Mouse (Mus musculus): Measurements from ENCODE around the gene Rasgrp3. TPM values are rescaled to one million over a fixed set of nuclear protein-coding genes. Genes with fewer than 3 reads are reported as not detected.
"Not testable (repeated sequence)": the region's sequence is repeated elsewhere in the genome, so short reads cannot be mapped to it uniquely, and the experiment has no call there.

Rasgrp3 gene
- total RNA-seq, 2 experiments from 2014 or later = 8.4 to 9.6 TPM

GRCm38 (mm10) chr17:75460621-75461020 is 24.9 kb downstream of the Rasgrp3 start:
- intact Hi-C loops (cut with DNase I) = no loop called here
- DNase-seq = no peak

DNA sequence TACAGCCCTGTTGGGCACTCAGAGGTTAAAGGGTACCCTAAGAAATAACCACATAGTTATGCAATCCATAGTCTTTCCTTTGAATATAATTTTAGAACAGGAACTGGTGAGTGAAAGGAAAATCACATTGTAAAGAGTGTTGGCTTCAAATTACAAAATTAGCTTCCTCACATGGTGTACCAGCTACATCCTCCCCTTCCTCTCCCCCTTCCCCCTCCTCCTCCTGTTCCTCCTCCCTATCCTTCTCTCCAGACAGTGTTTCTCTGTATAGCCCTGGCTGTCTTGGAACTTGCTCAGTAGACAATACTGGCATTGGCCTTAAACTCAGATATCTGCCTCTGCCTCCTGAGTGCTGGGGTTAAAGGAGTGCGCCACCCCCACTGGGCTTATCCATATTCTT is 26.1 kb downstream of the Rasgrp3 start:
- intact Hi-C loops (cut with DNase I) = no loop called here
- DNase-seq = no peak

- intact Hi-C loops (cut with DNase I); DNase-seq: not testable (repeated sequence)
These were observed 27.5 kb downstream of the Rasgrp3 start for GRCm38 (mm10) chr17:75463223-75463622.

DNA sequence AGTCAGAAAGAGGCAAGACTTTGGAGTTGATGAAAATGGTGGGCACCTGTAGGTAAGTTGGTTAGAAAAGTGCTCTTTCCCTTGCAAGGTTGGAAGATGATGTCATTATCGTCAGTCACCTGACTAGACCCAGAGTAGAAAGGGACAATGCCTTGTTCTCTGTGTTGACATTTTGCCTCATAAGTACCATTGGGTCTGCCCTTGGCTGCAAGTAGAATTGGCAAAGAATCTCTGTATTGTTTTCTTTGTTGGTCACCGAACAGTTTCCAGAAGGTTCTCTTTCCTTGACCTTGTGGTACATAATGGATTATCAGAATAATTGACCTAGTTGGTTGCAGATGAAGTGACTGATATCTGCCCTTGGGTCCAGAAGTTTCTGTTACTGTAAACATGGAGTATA is 27.9 kb downstream of the Rasgrp3 start:
- intact Hi-C loops (cut with DNase I) = no loop called here
- no peak for DNase-seq

DNA sequence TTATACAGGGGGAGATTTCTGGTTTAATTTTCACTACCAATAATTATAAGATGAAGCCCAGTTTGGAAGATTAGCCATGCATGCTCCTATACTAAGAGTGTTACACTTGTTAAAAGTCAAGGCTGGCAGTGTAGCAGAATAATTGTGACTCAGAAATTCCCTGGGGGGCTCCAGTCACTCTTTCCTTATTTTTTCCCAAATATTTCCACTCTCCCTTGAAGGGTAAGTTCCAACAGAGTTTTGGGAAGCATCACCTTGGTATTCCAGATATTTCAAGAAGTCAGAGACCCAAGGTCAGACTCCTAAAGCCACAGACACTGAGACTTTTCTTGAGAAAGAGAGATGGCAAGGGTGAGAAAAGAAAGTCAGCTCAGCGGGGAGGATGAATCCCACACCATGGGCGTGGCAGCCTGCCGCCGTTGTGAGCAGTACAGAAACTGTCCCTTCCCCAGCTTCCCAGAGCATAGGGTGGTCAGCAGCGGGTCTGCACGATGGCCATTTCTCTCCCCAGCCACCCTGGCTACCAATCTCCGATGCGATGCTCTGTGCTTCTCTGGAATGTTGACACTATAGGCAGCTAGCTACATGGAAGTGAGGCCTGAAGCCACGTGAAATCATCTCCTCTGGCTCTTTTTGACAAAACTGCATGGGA is 28.8 kb downstream of the Rasgrp3 start:
- intact Hi-C loops (cut with DNase I) = no loop called here
- no peak for DNase-seq

DNA sequence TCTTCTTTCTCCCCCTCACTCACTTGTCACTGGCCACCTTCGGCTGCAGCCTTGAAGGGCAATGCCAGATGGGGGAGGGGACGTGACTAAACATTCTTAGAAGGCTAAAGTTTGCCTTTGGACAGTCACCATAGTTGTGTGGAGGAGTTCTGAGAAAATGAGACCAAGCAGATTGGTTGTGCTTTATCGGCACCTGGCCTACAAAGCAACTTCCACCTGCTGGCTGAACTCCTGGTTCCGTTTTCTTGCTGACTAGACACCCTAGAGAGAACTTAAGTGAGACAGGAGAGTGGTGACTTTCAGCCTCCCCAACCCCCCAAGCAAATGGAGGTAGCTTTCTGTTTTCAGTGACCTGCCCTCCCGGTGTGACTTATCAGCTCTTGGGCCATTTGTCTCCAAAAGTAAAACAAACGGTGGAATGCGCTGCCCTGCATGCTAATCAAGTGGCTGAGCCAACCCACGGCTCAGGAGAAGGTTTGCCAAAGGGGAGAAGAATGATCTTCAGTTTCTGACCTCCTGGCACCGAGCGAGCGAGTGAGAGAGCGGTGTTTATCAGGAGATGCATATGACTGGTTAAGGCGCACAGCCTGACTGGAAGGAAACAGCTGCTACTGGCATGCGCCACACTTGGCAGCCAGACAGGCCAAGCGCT is 29.4 kb downstream of the Rasgrp3 start:
- intact Hi-C loops (cut with DNase I) = no loop called here
- peak; percentile 84 for DNase-seq

DNA sequence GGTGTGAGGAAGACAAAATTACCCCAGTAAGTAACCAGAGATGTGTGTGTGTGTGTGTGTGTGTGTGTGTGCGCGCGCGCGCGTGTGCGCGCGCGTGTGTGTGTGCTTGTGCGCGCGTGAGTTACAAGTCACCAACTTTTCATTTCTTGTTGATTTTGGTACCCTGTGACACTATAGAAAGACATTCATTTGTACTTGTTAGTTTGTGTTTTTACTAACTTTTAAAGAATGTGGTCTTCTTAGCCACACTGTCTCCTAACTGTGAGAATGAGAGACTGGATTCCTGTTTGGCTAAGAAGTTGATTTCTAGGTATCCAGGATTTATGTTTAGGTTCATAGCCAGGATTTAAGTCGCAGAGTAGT is 29.9 kb downstream of the Rasgrp3 start:
- intact Hi-C loops (cut with DNase I) = no loop called here
- no peak for DNase-seq

DNA sequence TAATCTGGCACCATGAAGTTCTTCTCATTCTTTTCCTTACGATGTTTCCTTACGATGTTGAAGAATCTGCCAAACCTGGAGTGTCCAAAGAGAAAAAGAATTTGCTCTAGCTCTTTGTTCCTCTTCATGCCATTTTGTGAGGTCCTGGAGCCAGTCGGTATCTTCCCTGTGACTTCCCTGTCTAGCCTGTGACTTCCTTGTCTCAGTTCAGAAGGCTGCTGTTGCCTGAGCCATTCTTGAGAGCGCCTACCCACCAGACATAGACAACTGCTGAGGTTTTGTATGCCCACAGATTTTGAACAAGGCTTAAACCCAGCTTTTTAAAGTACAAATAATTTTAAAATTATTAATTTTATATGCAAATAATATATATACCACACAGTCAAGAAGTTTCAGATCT is 31.3 kb downstream of the Rasgrp3 start:
- DNase-seq = no peak
- intact Hi-C loops (cut with DNase I) = no loop called here

DNA sequence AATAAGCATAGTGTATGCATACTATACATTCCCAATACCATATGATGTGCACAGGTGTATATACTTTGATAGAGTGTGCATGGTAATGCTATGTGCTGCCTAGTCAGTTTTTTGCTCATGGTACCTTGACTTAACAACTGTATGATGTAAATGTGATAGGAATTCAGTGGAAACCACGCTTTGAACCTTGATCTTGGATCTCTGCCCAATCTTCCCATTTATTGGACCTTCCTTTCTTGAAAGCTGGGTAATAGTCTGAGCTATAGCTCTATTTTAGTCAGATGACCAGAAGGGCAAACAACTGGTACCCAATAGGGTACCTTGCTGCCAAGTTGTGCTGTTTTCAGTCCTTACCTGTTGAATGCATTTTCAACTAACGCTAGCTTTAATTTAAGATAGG is 31.8 kb downstream of the Rasgrp3 start:
- no peak for DNase-seq
- intact Hi-C loops (cut with DNase I) = no loop called here

- DNase-seq = no peak
- intact Hi-C loops (cut with DNase I) = no loop called here
These were observed 32.9 kb downstream of the Rasgrp3 start for GRCm38 (mm10) chr17:75468479-75469114.

- intact Hi-C loops (cut with DNase I) = no loop called here
- no peak for DNase-seq
These were observed 34.6 kb downstream of the Rasgrp3 start for GRCm38 (mm10) chr17:75470325-75470724.

GRCm38 (mm10) chr17:75470885-75471610 is 35.4 kb downstream of the Rasgrp3 start:
- intact Hi-C loops (cut with DNase I) = no loop called here
- no peak for DNase-seq

DNA sequence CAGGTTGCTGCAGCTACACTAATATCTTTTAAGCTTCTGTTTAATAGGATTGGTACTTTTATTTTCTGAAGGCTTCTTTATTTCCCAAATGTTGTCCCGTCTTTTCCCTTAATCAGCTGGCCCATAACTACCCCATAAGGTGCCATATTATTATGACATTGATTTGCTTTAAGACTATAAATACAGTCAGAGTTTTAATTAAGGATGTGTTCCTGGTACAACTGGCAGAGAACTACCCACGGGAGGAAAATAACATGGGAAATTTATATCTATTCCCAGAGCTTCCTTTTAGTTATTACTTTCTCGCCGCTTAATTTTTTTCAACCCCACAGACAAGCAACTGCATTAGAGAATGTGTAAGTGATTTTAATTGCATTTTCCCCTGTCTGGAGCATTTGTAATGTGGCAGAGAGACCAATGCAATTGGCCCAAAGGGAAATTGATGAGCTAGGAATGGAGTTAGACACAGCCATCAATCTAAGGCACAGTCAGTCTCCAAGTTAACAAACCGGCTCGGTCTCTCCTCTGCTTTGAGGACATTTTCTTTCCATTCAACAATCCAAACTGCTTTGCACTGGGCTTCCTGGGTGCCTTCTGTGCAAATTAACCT is 36.1 kb downstream of the Rasgrp3 start:
- intact Hi-C loops (cut with DNase I) = no loop called here
- no peak for DNase-seq

GRCm38 (mm10) chr17:75472379-75472778 is 36.7 kb downstream of the Rasgrp3 start:
- DNase-seq = no peak
- intact Hi-C loops (cut with DNase I) = no loop called here

- intact Hi-C loops (cut with DNase I) = no loop called here
These were observed 40.3 kb downstream of the Rasgrp3 start for GRCm38 (mm10) chr17:75475985-75476384.

GRCm38 (mm10) chr17:75476736-75477416 is 41.2 kb downstream of the Rasgrp3 start:
- intact Hi-C loops (cut with DNase I) = no loop called here
- DNase-seq = no peak

More at GRCm38 (mm10) chr17:75475985-75476384, 40.3 kb downstream of the Rasgrp3 start:
- DNase-seq = no peak

DNA sequence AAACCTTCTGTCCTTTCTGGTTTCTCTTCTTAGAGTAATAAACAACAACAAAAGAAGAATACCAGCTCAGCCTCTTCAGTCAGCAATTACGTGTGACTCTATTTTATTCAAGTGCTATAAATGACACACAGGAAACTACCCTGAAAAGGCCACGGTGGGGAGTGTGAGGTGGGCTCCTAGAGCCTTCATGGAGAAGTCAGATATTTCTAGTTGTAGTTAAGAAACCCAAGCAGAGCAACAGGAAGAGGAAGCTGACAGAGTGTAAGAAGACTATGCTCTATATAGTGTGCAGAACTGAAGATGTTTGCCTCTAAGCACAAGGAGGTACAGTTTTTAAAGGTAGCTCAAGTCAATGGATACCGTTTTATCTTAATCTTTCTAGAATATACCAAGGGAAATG is 42.0 kb downstream of the Rasgrp3 start:
- intact Hi-C loops (cut with DNase I) = no loop called here
- DNase-seq = no peak

DNA sequence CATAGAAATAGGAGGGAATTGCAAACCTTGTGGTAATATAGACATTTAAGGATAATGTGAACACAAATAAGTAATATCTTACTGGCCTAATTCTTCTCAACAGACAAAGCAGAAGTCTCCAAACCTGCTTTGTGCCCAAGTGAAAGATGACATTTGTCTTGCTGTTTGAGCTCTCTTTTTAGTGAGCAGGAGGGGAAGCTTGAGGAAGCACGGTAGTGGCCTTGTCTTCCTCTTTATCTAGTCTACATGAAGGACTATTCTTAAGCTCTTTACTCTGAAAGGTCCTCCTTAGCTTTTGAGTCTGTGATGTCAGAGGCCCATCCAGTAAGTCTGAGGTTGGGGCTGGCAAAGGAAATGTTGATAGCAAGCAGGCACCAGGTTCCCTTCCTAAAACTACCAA is 43.1 kb downstream of the Rasgrp3 start:
- no peak for DNase-seq
- intact Hi-C loops (cut with DNase I) = no loop called here

- DNase-seq = no peak
- intact Hi-C loops (cut with DNase I) = no loop called here
These were observed 44.0 kb downstream of the Rasgrp3 start for GRCm38 (mm10) chr17:75479663-75480062.

DNA sequence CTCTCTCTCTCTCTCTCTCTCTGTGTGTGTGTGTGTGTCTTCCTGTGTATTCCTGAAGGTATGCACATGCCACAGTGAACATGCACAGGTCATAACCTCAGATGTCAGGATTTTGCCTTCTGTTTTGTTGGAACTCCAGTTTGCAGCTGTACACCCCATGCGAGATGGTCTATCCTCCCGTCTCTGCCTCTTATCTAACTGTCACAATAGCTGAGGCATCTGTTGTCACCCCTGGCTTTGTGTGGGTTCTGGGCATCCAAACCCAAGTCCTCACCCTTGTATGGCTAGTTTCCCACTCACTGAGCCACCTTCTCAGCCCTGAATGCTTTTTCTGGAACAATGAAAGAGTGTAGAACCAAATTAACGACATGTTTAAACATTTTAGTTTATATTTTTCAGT is 44.7 kb downstream of the Rasgrp3 start:
- intact Hi-C loops (cut with DNase I) = no loop called here
- DNase-seq = no peak

- no peak for DNase-seq
- intact Hi-C loops (cut with DNase I) = no loop called here
These were observed 50.5 kb downstream of the Rasgrp3 start for GRCm38 (mm10) chr17:75486205-75486604.

Measured in left cerebral cortex, postnatal 4 days (tissue).